Mouse (Mus musculus) cerebellum, postnatal 25 days (tissue): ENCODE results near the gene Gm10553.
"Not testable (repeated sequence)": the region's sequence is repeated elsewhere in the genome, so short reads cannot be mapped to it uniquely, and the experiment has no call there.

Experiments
- DNase-seq, 2 experiments: peaks; one replicate each; pipeline ENCODE4 v3.0.0; 2021; ENCODE audit warnings: mixed read lengths in 2 of 2

Gene Gm10553

GRCm38 (mm10) chr1:85099864-85100263 is at the start of gene Gm10553:
Gene Gm10553 (plus strand): TSS chr1:85100164.
- DNase-seq, result not testable (repeated sequence)

- not testable (repeated sequence) for DNase-seq
Measured at GRCm38 (mm10) chr1:85071690-85072089, 28.3 kb upstream of the Gm10553 start.

GRCm38 (mm10) chr1:85073099-85073498 is 26.9 kb upstream of the Gm10553 start:
- not testable (repeated sequence) for DNase-seq

GRCm38 (mm10) chr1:85084803-85085202 is 15.2 kb upstream of the Gm10553 start:
- not testable (repeated sequence) for DNase-seq

GRCm38 (mm10) chr1:85086211-85086610 is 13.8 kb upstream of the Gm10553 start:
- DNase-seq, result not testable (repeated sequence)

GRCm38 (mm10) chr1:85092169-85092568 is 7.8 kb upstream of the Gm10553 start:
- DNase-seq, result not testable (repeated sequence)

- DNase-seq, result not testable (repeated sequence)
Measured at GRCm38 (mm10) chr1:85093011-85093572, 6.9 kb upstream of the Gm10553 start.

GRCm38 (mm10) chr1:85099081-85099480 is 883 bp upstream of the Gm10553 start:
- DNase-seq, result not testable (repeated sequence)

- DNase-seq, result not testable (repeated sequence)
Measured at GRCm38 (mm10) chr1:85101754-85102153, 1.8 kb downstream of the Gm10553 start.

- not testable (repeated sequence) for DNase-seq
Measured at GRCm38 (mm10) chr1:85105336-85105735, 5.4 kb downstream of the Gm10553 start.

- DNase-seq, result not testable (repeated sequence)
Measured at GRCm38 (mm10) chr1:85106013-85106412, 6.0 kb downstream of the Gm10553 start.

GRCm38 (mm10) chr1:85109753-85110152 is 9.8 kb downstream of the Gm10553 start, which contains the start of gene A530032D15Rik:
Gene A530032D15Rik (minus strand): TSS chr1:85109853.
- not testable (repeated sequence) for DNase-seq

- DNase-seq, result not testable (repeated sequence)
Measured at GRCm38 (mm10) chr1:85110876-85111275, 10.9 kb downstream of the Gm10553 start.

- DNase-seq, result not testable (repeated sequence)
Measured at GRCm38 (mm10) chr1:85111572-85111971, 11.6 kb downstream of the Gm10553 start.

GRCm38 (mm10) chr1:85112266-85112665 is 12.3 kb downstream of the Gm10553 start:
- not testable (repeated sequence) for DNase-seq

- not testable (repeated sequence) for DNase-seq
Measured at GRCm38 (mm10) chr1:85112889-85113288, 12.9 kb downstream of the Gm10553 start.

GRCm38 (mm10) chr1:85114078-85114477 is 14.1 kb downstream of the Gm10553 start:
- not testable (repeated sequence) for DNase-seq

GRCm38 (mm10) chr1:85114666-85115402 is 14.9 kb downstream of the Gm10553 start:
- DNase-seq, result peak; percentile 39 to 47

- DNase-seq, result not testable (repeated sequence)
Measured at GRCm38 (mm10) chr1:85117537-85117936, 17.6 kb downstream of the Gm10553 start.

- not testable (repeated sequence) for DNase-seq
Measured at GRCm38 (mm10) chr1:85118341-85118740, 18.4 kb downstream of the Gm10553 start.

GRCm38 (mm10) chr1:85121841-85122240 is 21.9 kb downstream of the Gm10553 start:
- not testable (repeated sequence) for DNase-seq

- DNase-seq, result not testable (repeated sequence)
Measured at GRCm38 (mm10) chr1:85133671-85134070, 33.7 kb downstream of the Gm10553 start.
